Mouse (Mus musculus) natural killer cell, adult 2 months (primary cell): ENCODE data around the gene Vmn1r104.
"Not testable (repeated sequence)": the region's sequence is repeated elsewhere in the genome, so short reads cannot be mapped to it uniquely, and the experiment has no call there.

ENCODE experiments used
- DNase-seq, 2 experiments: peaks; one replicate each; pipeline ENCODE4 v3.0.0; 2022; ENCODE audit warnings: low spot score in 2 of 2

Gene Vmn1r104

GRCm38 (mm10) chr7:20533537-20533936 is at the start of gene Vmn1r104:
Gene Vmn1r104, plus strand, starts transcription at chr7:20533837.
- not testable (repeated sequence) for DNase-seq

- not testable (repeated sequence) for DNase-seq
Measured at GRCm38 (mm10) chr7:20510434-20510833, 23.2 kb upstream of the Vmn1r104 start, which contains the start of gene Vmn1r103. Gene Vmn1r103, minus strand, starts transcription at chr7:20510534.

GRCm38 (mm10) chr7:20545657-20546056 is 12.0 kb downstream of the Vmn1r104 start, which contains the start of gene Gm5726:
Gene Gm5726, minus strand, starts transcription at chr7:20545757.
- not testable (repeated sequence) for DNase-seq

GRCm38 (mm10) chr7:20576141-20576540 is 42.5 kb downstream of the Vmn1r104 start, which contains the start of gene Gm4141:
Gene Gm4141, minus strand, starts transcription at chr7:20576241.
- not testable (repeated sequence) for DNase-seq
